Mouse (Mus musculus): ENCODE results near the gene Rps5.
"Not testable (repeated sequence)": the region's sequence is repeated elsewhere in the genome, so short reads cannot be mapped to it uniquely, and the experiment has no call there.

Gene Rps5

DNA sequence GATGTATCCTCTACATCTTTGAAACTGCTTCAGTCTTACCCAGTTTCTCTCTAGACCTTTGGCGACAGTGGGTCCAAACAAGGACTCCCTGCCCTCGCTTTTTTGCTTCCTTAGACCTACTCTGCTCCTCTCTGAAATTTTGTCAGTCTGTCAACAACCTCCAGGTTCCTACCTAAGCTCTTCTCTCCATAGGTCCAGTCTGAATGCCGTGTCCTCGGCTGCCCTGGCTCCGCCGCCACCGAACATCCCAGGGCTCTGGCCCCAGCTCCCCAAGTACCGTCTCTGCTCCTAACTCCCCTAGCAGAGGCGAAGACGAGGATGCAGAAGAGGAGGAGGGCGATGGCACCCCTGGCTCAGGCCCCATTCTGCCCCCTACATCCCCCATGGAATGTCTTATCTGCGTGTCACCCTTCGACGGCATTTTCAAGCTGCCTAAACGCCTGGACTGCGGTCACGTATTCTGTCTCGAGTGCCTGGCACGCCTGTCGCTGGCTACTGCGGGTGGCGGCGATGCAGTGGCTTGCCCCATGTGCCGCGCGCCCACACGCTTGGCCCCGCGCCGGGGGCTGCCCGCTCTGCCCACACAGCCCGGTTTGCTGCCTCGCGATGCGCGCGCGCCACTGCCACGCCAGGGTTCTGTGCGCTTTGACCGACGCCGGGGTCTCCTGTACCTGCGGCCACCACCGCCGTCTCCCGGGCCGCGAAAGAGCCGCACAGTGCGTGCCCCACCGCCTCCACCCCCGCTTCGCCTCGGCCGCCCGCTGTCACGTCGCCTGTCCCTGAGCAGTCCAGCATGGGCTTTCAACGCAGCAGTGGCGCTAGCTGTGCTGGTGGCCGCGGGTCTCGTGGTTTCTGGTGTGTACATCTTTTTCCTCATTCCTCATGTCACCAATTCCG, 5.9 kb downstream of the Rps5 start:
- DNase-seq: peak; percentile 17

DNA sequence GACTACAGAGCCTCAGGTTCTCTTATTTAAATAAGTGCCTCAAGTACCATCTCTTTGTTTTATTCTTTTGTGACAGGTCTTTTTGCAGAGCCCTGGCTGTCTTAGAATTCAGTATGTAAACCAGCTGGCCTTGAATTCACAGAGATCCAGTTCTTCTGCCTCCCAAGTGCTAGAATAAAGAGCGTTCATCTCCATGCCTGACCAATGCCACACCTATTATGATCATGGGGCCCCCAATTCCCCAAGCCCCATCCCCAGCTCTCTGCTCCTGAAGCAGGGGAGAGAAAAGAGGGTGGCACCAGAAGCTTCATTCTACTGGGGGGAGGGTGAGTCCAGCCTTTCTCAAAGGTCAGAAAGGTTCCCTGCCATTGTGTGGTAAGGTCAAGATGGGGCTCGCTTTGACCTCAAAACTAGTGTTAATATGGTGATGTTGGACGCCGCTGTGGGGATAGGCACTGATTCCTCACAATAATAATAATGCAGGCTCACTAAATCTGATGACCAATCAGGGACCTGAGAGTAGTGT, 11.6 kb downstream of the Rps5 start:
- DNase-seq: no peak

DNA sequence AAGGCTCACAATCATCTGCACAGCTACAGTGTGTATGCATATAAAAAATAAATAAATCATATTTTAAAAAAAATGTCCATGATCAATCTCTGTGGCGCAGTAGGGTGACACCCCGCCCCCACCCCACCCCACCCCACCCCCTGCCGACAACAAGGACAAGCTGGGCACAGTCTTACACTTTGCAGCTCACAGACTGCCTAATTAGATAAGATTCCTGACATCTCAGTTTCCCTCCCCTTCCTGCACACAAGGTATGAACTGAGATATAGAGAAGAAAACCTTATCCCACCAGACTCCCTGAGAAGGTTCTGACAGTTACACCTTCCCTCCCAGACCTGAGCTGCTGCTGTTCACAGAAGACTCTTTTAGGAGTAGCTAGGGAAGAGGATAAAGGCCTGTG, 12.7 kb downstream of the Rps5 start:
- DNase-seq: no peak

DNA sequence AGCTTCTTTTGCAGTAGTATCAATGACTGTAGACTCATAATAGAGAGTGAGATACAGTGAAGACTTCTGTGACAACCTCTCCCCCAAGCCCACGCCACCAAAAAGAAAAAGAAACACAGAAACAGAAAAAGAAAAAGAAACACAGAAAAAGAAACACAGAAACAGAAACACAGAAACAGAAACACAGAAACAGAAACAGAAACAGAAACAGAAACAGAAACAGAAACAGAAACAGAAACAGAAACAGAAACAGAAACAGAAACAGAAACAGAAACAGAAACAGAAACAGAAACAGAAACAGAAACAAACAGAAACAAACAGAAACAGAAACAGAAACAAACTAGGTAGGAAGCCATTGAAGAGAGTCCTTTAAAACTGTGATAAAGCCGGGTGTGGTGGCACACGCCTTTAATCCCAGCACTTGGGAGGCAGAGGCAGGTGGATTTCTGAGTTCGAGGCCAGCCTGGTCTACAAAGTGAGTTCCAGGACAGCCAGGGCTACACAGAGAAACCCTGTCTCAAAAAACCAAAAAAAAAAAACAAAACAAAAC, 15.2 kb downstream of the Rps5 start:
- DNase-seq: not testable (repeated sequence)

DNA sequence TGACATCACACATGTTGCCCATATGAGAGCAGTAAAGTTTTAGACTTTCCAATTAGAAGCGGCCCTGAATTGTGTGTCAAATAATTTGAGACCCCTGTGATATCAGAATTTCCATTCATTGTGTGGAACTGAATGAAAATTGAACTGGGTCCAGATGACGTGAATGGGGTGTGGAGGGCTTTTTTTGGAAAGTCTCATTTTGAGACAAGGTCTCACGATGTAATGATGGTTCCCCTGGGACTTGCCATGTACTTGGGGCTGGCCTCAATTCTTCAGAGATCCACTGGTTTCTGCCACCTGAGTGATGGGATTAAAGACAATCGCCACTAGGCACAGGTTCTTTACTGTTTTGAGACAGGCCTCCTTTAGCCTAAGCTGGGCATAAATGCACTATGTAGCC, 18.5 kb downstream of the Rps5 start:
- no peak for DNase-seq

DNA sequence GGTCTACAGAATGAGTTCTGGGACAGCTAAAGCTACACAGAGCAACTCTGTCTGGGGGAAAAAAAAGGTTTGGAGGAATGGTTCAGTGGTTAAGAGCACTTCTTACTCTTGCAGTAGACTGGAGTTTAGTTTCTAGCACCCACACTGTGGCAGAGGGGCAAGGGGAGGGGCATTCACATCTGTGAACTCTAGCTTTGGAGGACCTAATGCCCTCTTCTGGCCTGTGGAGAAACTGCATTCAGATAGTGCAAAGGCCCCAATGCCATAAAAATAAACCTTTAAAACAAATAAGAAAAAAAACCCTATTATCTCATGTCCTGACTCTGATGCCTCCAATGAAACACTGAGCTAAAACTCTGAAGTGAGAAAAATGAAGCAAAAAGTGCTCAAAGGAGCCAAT, 21.4 kb downstream of the Rps5 start:
- DNase-seq: no peak

DNA sequence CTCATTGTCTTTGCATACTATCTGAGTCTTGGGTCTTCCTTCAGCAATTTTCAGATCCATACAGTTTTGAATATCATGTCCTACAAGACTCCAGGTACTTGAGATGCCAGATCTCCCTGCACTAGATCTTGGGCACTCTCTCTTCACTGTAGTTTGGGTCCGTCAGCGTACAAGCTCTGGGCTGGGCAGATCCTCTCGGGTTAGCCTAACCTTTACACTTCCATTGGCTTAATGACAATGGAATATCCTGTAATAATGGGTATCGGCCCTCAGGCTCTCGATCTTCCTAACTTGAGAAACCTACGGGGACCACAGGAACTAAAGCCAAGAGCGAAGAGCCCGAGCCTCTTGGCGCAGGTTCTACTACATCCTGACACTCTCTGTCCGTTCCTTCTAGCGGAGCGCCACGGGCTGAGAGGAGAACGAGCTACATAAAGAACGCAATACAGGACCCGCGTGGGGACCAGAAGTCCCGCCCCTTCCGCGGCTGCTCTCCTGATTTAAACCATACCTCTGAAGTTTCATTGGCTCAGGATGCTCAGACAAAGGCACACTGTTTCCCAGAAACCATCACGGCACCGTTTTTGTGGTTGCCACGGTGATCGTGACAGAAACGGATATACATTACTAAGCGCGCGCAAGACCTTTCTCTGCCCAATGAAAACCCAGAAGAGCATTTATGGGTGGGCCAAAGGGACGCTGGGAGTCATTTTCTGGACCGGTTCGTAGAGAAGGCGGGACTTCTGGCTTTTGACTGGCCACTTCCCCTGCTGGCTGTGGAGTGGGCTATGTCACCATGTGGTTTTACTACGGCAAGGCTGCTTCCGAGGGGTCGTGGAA, 27.2 kb downstream of the Rps5 start:
- DNase-seq: peak; percentile 97

DNA sequence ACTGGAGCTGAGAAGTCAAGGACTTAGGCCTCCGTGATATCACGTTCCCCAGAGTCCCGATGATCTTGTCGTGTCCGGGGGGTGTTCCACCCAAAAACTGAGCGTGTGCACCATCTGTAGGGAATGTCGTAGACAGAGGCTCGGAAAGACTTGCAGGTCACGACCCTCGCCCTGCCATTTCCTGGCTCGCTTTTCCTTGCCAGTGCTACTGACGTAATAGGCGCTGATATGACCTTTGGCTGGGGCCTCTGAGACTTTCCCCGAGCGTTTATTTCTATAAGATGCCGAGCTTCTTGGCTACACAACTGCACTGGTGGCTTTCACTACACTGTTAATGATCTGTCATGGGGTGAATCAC, 27.8 kb downstream of the Rps5 start:
- no peak for DNase-seq

DNA sequence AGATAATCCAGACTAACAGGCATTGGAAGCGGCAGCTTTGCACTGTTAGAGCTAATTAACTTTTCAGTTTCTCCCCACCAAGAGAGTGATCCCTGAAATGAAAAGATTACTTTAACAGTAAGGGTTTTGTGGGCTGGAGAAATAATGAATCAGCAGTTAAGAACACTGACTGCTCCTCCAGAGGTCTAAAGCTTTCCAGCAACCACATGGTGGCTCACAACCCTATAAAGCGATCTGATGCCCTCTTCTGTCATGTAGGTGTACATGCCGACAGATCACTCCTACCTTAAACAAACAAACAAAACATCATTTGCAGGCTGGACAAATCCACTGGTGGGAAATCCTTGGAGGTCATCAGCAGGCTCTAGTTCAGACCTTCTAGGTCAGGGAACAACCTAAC, 32.8 kb downstream of the Rps5 start:
- no peak for DNase-seq

DNA sequence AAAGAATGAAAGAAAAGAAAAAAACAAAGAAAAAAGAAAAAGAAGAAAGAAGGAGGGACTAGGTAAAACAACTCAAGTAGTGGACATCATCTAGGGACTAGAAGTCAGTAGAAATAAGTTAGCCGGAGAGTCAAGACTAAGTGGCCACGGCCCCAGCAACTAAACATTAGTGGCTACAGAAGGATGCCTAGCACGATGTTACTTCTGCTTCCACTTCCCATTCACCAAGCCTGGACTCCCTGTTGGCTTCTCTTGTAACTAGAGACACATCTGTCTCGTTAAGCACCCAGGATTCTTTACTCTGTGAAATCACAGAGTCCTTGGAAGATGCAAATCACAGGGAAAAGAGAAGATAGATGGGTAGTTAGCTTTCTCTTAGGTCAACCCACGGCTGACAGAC, 35.4 kb downstream of the Rps5 start:
- no peak for DNase-seq

DNA sequence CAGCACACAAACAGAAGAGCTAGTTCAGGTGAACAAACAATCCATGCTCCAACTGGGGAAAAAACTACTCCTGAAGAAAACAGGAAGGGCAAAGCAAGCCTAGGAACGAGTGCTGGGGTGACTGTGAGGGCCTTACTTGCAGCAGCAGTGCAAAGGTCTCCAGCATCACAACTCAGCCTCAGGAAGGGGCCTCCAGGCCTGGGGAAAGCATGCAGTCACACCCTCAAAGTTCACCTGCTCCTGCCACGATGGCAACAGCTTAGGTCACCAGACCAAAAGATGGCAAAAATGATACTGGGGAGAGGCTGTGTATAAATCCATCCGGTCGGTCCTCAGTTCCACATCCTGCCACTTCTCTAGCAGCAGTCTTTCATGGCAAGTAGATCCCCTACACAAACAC, 36.9 kb downstream of the Rps5 start:
- DNase-seq: no peak

DNA sequence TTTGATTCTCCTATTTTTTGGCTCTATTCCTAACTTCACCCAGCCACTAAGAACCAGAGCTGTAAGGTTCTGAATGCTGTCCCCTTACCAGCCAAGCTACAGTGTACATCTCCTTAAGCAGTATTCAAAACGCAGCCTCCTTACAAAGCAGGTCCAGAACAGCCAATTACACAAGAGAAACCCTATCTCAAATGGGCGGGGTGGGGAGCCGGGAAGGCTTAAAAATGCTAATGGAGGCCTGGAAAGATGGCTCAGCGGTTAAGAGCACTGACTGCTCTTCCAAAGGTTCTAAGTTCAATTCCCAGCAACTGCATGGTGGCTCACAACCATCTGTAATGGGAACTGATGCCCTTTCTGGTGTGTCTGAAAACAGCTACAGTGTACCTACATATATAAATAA, 37.6 kb downstream of the Rps5 start:
- DNase-seq: no peak

DNA sequence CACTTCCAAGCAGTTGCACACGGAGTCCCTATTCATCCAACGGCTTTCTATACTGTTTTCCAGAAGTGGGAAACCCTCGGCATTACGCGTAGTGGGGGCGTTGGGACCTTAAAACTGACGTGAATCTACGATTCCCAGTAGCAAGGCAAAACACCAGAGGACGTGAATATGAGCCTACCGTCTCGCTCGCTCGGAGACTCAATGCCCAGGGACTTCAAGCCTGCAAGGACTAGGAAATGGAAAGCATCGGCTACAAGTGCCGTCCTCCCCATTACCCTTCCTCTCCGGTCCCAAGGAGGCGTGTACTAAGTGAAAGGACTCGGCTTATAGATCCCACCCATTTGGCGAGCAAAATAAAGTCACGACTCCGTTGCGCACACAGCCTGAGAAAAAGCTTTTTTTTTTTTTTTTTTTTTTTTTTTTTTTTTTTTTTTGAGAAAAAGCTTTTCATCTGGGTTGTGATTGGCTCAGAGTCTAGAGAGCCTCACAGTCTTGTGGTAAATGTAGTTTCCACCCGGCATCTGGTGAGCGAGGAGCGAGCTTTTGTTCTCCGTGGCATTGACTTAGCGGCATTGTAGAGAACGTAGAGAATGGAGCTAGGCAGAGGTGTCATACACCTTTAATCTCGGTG, 39.5 kb downstream of the Rps5 start:
- DNase-seq: peak; percentile 55

DNA sequence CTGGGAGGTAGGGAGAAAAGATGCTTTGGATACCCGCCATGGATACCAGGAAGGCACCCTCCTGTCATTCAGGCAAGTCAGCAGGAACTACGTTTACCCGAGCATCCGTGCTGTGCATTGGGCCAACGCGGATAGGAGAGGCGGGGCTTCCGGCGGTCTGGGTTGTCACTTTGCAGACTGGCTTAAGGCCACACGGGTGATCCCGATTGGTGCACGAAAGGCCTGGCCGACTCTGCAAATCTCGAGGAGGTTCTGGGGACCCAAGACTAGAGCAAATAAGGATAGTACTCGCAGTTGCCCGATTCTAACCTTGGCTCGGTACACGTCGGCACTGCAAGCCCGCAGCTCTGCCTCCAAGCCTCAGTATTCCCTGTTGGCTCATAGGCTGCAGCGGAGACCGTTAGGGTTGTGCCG, 43.6 kb downstream of the Rps5 start, which contains the start of gene Zfp324:
Gene Zfp324 (plus strand): TSS at position 161 of the 414 bp plus-strand sequence.
- DNase-seq: peak; percentile 93

DNA sequence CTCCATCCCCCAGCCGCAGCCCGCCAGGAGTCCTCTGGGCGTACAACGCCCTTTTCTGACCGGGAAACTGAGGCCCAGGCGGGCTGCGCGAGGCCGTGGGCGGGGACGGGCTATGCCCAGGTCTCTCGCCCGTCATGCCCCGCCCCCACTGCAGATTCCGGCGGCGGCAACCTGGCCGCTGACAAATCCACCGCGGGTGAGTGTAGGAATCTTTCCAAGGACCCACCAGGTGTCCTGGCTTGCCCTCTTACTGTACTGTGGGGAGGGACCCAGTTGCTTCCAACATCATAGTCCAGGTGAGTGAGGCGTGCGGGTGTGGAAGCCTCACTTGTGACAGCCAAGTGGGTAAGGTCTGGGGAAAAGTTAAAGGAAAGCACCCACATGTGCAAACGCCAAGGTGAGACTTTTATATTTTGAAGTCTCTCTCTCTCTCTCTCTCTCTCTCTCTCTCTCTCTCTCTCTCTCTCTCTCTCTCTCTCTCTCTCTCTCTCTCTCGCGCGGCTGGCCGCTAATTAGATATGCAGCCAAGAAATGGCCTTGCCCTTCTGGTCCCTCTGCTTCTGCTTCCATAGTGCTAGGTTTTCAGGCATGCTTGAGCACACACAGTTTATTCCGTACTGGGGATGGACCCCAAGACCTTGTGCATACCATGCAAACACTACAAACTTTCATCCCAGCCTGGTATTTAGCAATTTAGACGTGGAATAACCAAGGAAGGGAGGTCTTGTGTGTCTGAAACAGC, 44.2 kb downstream of the Rps5 start:
- DNase-seq: peak; percentile 76

DNA sequence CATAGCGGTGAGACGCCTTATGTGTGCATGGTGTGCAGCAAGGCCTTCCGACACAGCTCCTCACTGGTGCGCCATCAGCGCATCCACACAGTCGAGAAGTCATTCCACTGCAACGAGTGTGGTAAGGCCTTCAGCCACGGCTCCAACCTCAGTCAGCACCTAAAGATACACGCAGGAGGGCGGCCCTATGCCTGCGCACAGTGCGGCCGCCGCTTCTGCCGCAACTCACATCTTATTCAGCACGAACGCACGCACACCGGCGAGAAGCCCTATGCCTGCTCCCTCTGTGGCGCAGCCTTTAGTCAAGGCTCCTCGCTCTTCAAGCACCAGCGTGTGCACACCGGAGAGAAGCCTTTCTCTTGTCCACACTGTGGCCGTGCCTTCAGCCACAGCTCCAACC, 48.8 kb downstream of the Rps5 start:
- DNase-seq: no peak
